Mouse (Mus musculus): ENCODE results near the gene Mrps16.

GRCm38 (mm10) chr14:20388441-20389129 is 4.8 kb downstream of the Mrps16 start, which contains the start of gene Dnajc9:
- TF ChIP-seq CTCF (IDR thresholded peaks at IDR 0.05; ENCODE audit: control insufficient read depth, insufficient read depth, insufficient read length) (no peak), USF1 (IDR thresholded peaks at IDR 0.05; ENCODE audit: low read depth) (no peak), MYOD1 (IDR thresholded peaks at IDR 0.05; ENCODE audit: control insufficient read depth, insufficient read length, low read depth) (no peak), FOSL1 (IDR thresholded peaks at IDR 0.05; ENCODE audit: insufficient read depth, low read length, poor library complexity, severe bottlenecking) (no peak), MAX (IDR thresholded peaks at IDR 0.05) (peak; percentile 23), CEBPB (IDR thresholded peaks at IDR 0.05; ENCODE audit: low read depth) (no peak)

All from C2C12 (cell line).